Mouse (Mus musculus): ENCODE measurements around the gene Nell1. TPM values are rescaled to one million over a fixed set of nuclear protein-coding genes. Genes with fewer than 3 reads are reported as not detected.

Nell1 gene
- polyA plus RNA-seq, 1 experiment from 2014 or later, result 0.69 TPM

Other genes with a start within 250 kb of the Nell1 start
- gene Htatip2, start 215.7 kb upstream of the Nell1 start, polyA plus RNA-seq (2014; fragmentation: Nextera tagmentation; extraction: Ambion mirVana), result 14.5 and 17.0 TPM in 2 replicates
- 51.6 and 51.9 TPM in 2 replicates for gene Prmt3, start 196.5 kb upstream of the Nell1 start, polyA plus RNA-seq (2014; fragmentation: Nextera tagmentation; extraction: Ambion mirVana)
- not detected in 2 replicates for gene Slc6a5, start 64.7 kb upstream of the Nell1 start, polyA plus RNA-seq (2014; fragmentation: Nextera tagmentation; extraction: Ambion mirVana)